Mouse (Mus musculus) left cerebral cortex, adult 2 months (tissue): ENCODE measurements around the gene Esx1. TPM values are rescaled to one million over a fixed set of nuclear protein-coding genes. Genes with fewer than 3 reads are reported as not detected.

Source experiments
- DNase-seq, 2 experiments: peaks; one replicate each; pipeline ENCODE4 v3.0.0; 2021 to 2022; ENCODE audit warnings: low spot score in 2 of 2, mixed read lengths in 1 of 2; ENCODE audit errors: extremely low spot score in 1 of 2
- H3K27ac ChIP-seq: fragments of 200-600 bp; 2 replicates; pipeline ENCODE4 v1.8.1; 2022
- H3K4me3 ChIP-seq: fragments of 200-600 bp; 2 replicates; pipeline ENCODE4 v1.8.1; 2022
- CTCF ChIP-seq: fragments of 200-600 bp; IDR thresholded peaks from 2 replicates; pipeline ENCODE4 v1.8.1; 2022; ENCODE audit warnings: antibody characterized with exemption, mild to moderate bottlenecking, moderate library complexity
- intact Hi-C: fragments of 180-260 bp; cut with DNase I; formaldehyde crosslinking; loops from one replicate; pipeline ENCODE4 v1.15.1; 2025
- long read RNA-seq, 2 experiments: library from polyadenylated mRNA; stranded (forward); transcript quantifications; one replicate each; pipeline ENCODE4 v2.0.0; 2021; ENCODE audit warnings: borderline mapping rate in 2 of 2
- total RNA-seq, 2 experiments: library from RNA; stranded (reverse); gene quantifications; 2 replicates each; pipeline ENCODE4 v1.2.3; 2021

Esx1 gene
- total RNA-seq: not detected
- long read RNA-seq, experiment 1: 0 reads
- long read RNA-seq, experiment 2: 0 reads

DNA sequence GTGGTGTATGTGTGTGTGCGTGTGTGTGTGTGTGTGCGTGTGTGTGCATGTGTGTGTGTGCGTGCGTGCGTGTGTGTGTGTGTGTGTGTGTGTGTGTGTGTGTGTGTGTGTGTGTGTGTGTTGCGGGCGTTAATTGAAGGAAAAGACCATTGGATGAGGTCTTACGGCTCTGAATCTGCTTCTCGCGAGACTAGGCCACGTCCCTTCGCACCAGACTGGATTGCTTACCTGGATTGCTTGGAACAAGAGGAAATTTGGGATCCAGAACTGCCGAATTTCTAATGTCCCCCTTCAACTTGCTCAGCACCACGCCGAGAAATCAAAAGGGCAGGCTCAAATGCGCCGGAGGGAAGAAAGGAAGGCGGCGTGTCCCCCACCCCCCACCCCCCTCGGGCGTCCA, at the start of gene Esx1:
TSS of gene Esx1 (minus strand) at position 366 of the 400 bp plus-strand sequence.
- intact Hi-C loops: no loop called here
- no peak for TF ChIP-seq CTCF
- DNase-seq: no peak
- H3K27ac ChIP-seq: no peak within 1 kb of the TSS
- H3K4me3 ChIP-seq: no peak within 1 kb of the TSS

DNA sequence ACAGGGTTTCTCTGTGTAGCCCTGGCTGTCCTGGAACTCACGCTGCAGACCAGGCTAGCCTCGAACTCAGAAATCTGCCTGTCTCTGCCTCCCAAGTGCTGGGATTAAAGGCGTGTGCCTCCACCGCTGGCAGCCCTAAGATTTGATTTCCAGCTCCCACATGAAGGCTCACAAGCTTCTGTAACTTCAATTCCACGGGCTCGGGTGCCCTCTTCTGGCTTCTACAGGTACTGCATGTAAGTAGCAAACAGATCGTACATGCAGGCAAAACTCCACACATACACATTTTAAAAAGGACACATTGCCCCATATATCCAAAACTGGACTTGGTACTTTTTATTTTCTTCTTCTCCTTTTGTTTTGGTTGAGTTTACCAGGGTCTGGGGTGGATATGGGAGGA, 48.1 kb upstream of the Esx1 start:
- intact Hi-C loops: no loop called here
- TF ChIP-seq CTCF: peak; percentile 24

DNA sequence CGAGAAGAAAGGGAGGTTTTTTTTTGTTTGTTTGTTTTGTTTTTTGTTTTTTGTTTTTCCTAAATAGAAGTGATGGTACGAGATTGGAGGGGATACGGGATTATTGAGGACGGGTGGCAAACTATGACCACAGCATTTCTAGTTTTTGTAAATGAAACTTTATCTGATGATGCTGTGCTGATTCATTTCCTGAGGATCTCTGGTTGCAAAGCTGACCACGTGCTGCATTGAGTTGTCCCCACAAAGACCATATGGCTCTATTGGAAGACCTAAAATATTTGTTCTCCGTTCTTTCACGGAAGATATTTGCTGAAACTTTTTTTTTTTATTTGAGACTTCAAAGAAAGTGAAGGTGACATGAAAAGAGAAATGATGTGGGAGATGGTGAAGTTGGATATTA, 45.8 kb upstream of the Esx1 start:
- intact Hi-C loops: no loop called here
- Histone ChIP-seq H3K4me3 (no peak overlapping the region), H3K27ac (no peak overlapping the region)
- DNase-seq: no peak
- TF ChIP-seq CTCF: no peak

More for the DNA sequence above, 48.1 kb upstream of the Esx1 start:
- H3K4me3 ChIP-seq: no peak overlapping the region
- no peak for DNase-seq
- no peak overlapping the region for H3K27ac ChIP-seq

DNA sequence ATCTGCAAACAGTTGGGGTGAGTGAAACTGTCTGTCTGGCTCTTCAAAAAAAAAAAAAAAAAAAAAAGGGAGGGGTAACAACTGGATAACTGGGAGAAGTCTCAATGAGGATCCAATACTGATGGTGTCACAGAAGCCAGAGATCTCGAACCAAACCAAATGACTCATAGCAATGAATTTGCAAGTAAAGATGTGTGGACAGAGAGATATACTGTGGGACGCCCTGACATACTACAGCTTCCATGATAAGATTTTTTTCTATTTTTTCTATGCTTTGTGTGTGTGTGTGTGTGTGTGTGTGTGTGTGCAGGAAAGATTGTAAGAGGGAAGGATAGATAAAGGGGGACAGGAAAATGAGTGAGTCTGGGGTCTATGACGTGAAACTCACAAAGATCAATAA, 43.7 kb upstream of the Esx1 start:
- intact Hi-C loops: no loop called here

DNA sequence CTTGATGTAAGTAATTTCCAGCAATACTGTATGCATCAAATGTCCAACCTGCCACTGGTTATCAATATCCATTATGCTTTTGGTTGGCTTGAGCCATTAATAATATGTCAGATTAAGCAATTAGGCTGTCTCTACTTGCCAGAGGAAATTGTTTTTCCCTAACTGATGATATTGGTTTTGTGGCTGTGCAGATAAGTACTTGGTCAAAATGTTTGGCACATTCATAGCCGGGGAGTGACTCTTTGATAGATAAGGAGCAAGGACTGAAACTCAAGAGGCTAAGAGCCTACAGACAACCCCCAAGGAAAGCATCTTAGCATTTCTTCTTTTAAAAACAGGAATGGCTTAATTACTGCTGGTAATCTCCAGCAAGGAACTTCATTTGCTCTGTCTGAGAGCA, 40.8 kb upstream of the Esx1 start:
- no peak for TF ChIP-seq CTCF
- Histone ChIP-seq H3K4me3 (no peak overlapping the region), H3K27ac (no peak overlapping the region)
- no peak for DNase-seq
- intact Hi-C loops: no loop called here

More for the DNA sequence above, 43.7 kb upstream of the Esx1 start:
- TF ChIP-seq CTCF: no peak
- H3K4me3 ChIP-seq: no peak overlapping the region
- no peak for DNase-seq
- H3K27ac ChIP-seq: no peak overlapping the region

DNA sequence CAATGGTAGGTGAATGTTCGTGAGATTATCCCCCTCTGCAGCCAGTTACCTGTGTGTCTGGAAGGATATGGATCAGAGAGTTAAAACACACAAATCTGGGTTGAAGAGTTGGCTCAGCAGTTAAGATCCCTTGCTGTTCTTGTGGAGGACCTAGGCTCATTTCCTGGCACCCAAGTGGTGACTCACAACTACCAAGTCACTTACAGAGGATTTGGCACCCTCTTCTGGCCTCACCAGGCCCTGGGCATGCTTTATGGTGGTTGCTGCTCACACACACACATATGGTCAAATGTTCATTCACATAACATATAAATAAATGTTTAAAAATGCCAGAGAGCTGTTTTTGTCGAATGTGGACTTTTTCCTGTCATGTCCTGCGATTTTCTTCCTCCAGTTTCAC, 39.1 kb upstream of the Esx1 start:
- Histone ChIP-seq H3K27ac (no peak overlapping the region), H3K4me3 (no peak overlapping the region)
- no peak for DNase-seq
- intact Hi-C loops: no loop called here
- no peak for TF ChIP-seq CTCF

DNA sequence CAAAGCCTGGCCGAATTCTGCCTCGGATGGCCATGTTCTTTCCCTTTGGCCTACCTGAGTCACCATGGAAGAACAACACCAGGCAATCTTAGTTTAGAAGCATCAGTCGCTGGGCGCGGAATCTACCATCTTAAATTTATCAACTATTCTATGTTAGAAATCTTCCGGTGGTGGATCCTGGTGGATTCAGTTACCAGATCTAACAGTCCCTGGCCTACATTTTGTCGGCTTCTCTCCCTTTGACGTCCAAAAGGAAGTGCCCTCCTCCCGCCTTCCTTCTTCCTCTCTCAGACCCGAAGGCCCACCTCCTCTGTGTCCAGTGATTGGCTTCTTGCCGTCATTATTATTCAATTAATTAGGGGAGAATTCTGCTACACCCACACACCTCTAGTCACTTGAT, 27.2 kb upstream of the Esx1 start:
- intact Hi-C loops: no loop called here
- Histone ChIP-seq H3K4me3 (no peak overlapping the region), H3K27ac (no peak overlapping the region)
- TF ChIP-seq CTCF: no peak
- no peak for DNase-seq

DNA sequence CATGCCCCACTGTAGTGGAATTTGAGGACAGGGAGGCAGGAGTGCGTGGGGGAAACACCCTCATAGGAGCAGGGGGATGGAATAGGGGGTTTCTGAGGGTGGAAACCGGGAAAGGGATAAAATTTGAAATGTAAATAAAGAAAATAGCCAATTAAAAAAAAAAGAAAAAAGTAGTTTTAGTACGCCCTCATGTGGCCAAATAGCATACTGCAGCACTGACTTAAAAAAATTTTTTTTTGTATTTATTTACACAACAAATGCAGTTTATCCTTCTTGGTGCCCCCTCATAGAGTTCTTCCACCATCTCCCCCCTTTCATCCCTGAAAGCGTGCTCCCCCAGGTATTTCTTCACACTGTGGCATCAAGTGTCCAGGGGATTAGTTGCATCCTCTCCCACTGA, 22.8 kb upstream of the Esx1 start:
- intact Hi-C loops: loop anchor here (5.0 kb wide), 1 partner anchor 97 kb away; the partner anchor contains the start of gene Fam199x
- no peak for DNase-seq
- peak; percentile 60 for TF ChIP-seq CTCF
- no peak overlapping the region for H3K27ac ChIP-seq
- no peak overlapping the region for H3K4me3 ChIP-seq

DNA sequence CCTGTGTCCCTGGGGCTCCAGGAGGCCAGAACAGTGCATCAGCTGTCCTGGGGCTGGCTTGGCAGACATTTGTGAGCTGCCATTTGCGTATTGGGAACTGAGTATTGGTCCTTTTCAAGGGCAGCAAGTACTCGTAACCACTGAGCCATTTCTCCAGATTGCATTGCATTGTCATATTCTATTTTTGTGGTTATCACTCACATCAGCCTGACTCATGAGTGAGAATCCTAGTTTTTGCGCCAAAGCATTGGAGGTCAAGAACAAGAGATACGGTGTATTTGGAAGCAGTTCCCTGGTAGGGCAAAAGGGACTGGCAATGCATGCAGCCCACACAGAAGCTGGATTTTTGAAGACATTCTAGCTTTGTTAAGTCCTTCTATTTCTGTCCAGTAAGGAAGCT, 21.8 kb upstream of the Esx1 start:
- H3K27ac ChIP-seq: no peak overlapping the region
- intact Hi-C loops: loop anchor here (5.0 kb wide), 1 partner anchor 96 kb away; the partner anchor contains the start of gene Fam199x
- TF ChIP-seq CTCF: no peak
- H3K4me3 ChIP-seq: no peak overlapping the region
- DNase-seq: no peak

DNA sequence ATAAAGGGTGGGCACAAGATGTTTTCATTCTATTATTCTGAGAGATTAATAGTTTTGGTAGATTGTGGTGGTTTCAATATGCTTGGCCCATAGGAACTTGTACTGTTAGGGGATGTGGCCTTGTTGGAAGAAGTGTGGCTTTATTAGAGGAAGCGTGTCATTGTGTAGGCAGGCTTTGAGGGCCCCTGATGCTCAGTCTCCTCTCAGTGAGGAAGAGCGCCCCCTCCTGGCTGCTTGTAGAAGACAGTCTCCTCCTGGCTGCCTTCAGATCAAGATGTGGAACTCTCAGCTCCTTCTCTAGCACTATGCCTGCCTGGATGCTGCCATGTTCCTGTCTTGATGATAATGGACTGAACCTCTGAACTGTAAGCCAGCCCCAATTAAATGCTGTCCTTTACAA, 20.7 kb upstream of the Esx1 start:
- TF ChIP-seq CTCF: peak; percentile 35
- H3K4me3 ChIP-seq: no peak overlapping the region
- intact Hi-C loops: loop anchor here (5.0 kb wide), 1 partner anchor 95 kb away; the partner anchor contains the start of gene Fam199x
- no peak for DNase-seq
- H3K27ac ChIP-seq: no peak overlapping the region

DNA sequence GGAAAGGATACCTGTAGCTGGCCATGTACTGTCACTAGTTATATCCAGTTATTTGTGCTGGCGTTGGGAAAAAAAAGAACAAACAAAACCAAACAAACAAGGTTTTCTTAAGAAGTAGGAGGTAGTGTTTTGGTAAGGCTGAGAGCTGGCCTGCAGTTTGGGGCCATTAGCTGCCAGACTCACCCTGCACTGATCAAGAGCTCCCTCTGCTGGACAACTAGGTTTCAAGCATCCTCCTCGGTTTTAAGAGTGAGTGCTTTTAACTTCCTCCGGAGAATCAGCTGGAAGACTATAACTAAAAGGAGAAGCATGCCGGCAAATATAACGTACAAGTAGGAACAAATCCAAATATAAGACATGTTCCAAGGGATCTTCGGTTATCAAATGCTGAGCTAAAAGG, 19.8 kb upstream of the Esx1 start:
- DNase-seq: peak; percentile 22 to 38
- Histone ChIP-seq H3K27ac (no peak overlapping the region), H3K4me3 (no peak overlapping the region)
- TF ChIP-seq CTCF: peak; percentile 81
- intact Hi-C loops: loop anchor here (5.0 kb wide), 1 partner anchor 94 kb away; the partner anchor contains the start of gene Fam199x

DNA sequence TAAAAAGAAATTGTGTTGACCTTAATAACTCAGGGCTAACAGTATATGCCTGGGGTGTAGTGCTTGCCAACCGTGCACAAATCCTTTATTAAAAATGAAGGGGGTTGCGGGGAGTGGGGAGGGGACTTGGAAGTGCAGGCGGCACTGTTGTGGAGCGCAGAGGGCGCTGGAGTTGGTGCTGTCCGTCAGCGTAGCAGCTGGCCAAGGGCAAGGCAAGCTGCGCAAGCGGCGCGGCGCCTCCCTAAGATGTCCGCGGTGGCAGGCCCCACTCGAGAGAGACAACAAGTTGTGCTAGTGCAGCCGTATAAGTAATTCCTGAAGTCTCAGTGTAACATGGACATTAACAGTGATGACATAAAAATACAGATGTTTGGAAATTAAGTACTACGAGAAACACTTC, 5.7 kb upstream of the Esx1 start:
- TF ChIP-seq CTCF: no peak
- H3K27ac ChIP-seq: no peak overlapping the region
- DNase-seq: no peak
- no peak overlapping the region for H3K4me3 ChIP-seq
- intact Hi-C loops: no loop called here

DNA sequence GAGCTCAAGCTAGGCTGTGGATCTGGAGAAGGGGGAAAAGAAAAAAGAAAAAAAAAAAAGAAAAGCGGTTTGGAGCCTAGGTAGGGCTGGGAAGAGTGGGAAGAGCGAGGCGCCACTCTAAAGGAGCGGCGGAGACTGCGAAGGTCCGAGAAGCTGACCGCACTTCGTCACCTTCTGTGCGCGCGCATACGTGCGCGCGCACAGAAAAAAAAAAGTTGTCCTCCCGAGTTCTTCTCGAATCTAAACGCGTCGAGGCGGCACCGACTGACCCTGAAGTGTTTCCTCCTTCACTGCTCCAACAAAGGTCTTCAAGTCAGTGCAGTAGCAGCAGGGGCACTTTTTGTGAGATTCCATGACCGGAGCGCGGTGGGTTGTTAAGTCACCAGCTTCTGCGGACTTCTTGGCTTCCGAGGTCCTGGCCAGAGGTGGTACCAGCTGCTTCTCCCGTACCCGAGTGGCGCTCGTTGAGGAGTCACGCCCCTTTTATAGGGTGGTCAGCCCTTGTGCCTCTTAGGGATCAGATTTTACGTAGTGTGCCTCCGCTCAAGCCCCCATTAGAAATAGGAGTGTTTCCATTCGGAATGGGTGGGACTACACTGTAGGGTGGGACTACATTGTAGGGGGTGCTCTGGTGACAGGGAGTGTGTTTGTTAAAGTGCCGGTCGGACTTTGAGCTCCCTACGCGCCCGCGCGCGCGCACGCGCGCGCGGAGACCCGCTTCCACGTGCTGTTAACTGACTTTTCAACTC, 2.0 kb downstream of the Esx1 start:
- intact Hi-C loops: no loop called here
- Histone ChIP-seq H3K27ac (no peak overlapping the region), H3K4me3 (no peak overlapping the region)
- TF ChIP-seq CTCF: no peak
- DNase-seq: no peak
